Mouse (Mus musculus): ENCODE measurements around the gene Fam222a.
A peak's percentile ranks its signal among the peaks of the same experiment; 100 is the strongest.

Fam222a gene

DNA sequence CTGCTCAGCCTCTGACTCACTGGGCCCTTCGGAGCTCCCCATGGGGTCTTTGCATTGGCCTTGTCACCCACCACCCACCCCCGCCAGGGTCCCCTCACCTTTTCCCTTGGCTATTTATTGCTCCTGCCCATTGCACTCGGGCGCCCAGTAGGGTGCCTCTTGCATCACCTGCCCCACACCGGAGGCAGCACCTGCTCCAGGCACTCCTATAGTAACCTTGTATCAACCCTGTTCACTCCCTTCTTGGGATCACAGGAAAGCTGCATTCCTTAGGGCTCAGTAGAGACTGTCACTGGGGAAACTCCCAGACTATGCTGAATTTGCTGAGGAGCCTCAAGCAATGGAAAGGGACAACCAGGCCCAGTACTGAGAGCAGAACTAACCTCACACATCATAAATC, 6.9 kb upstream of the Fam222a start:
- DNase-seq: no peak

DNA sequence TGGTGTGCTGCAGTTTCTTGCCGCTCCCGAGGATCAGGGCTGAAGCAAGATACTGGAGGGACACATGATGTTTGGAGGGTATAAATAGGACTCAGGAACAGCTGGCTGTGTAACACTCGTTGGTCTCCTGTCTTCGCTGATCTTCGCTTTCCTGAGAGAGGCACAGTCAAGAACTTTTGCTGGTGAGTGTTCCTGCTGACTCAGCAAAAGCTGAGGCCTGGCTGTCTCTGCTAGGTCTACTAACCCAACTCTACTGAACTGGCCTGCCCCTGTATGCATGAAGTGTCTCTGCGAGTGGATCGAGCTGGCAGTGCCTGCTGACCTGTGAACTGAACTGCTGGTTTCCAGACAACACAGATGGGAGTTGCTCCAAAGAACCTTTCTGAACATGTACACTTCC, 3.8 kb upstream of the Fam222a start:
- DNase-seq: no peak

DNA sequence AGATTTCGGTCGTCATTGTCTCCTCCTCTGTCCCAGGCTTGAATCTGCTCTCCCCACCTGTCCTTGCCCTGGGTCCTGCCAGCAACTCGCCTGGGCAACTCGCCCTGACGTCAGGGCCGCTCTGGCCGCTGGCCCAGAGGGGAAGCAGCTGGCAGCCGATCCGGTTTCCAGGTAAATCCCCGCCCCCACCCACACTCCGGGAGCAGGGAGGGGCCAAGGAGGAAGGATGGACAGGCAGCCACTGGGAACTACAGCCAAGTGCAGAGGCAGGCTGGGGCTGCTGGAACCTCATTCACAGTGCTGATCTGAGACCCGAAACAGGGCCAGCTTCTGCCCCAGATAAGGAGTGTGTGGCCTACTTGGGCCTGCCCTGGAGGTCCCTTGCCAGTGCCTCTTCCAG, 2.5 kb upstream of the Fam222a start:
- DNase-seq: peak; percentile 94

- DNase-seq: no peak
Observed at GRCm38 (mm10) chr5:114565751-114566150, 2.1 kb upstream of the Fam222a start.

- no peak for DNase-seq
Observed at GRCm38 (mm10) chr5:114566461-114566860, 1.4 kb upstream of the Fam222a start.

GRCm38 (mm10) chr5:114567075-114567517, 720 bp upstream of the Fam222a start:
- peak; percentile 100 for DNase-seq

GRCm38 (mm10) chr5:114568818-114569217, 1.0 kb downstream of the Fam222a start:
- no peak for DNase-seq

DNA sequence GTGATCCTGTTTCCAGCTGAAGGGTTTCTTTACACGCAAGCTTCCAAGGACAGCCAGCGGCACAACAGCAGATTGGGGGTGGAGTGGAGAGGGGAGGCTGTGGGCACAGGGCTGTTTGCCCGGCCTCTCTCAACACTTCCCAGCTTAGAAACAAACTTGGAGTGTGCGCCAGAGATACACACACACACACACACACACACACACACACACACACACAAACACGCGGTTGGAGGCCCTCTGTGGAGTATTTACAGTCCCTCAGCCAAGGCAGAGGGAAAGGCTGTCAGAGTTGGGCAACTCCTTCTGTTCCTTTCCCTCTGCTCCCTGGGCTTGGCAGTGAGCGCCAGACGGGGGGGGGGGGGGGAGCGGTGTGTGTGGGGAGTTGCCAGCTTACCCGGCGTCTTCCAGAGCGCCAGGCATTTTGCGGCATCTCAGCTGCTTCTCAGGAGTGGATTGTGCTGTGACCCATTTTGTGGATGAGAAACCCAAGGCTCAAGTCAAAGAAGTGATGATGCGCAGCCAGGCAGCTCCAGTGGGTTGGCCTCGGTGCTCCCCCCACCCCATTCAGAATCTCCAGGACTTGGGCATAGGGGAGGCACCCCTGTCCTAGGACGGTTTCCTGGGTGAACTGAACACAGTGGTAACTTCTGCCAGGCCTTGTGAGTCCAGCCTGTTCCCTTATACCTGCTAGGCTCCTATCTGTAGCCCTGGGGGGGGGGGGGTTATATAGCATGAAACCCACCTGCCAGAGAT, 2.3 kb downstream of the Fam222a start:
- peak; percentile 97 for DNase-seq

DNA sequence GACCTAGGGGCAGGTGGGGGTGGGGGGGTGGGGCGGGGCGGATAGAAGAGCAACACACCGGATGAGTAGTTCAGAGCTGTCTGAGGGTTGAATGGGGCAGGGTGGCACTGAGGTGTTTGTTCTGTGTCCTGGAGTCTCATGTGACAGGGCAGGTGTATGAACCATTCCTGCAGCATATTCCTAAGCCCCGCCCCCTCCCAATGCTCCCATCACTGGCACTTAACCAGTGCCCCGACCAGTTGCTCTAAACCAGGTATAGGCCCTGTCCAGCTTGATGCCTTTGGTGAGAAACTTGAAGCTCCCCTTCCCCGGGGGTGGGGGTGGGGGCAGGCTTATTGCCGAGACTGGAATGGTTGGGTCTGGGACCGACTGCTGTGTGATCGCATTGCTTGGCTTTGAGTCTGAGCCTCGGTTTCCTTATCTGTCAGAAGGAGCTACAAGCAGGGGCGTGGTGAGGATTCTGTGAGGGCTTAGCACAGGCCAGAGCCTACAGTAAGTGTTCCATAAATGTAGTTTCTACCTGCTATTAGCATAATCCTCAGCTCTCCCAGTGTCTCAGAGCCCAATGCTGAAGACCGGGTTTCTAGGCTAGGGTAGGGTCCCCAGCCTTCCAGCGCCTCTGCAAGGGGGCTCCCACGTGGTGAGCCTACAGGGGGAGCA, 3.1 kb downstream of the Fam222a start:
- DNase-seq: no peak

DNA sequence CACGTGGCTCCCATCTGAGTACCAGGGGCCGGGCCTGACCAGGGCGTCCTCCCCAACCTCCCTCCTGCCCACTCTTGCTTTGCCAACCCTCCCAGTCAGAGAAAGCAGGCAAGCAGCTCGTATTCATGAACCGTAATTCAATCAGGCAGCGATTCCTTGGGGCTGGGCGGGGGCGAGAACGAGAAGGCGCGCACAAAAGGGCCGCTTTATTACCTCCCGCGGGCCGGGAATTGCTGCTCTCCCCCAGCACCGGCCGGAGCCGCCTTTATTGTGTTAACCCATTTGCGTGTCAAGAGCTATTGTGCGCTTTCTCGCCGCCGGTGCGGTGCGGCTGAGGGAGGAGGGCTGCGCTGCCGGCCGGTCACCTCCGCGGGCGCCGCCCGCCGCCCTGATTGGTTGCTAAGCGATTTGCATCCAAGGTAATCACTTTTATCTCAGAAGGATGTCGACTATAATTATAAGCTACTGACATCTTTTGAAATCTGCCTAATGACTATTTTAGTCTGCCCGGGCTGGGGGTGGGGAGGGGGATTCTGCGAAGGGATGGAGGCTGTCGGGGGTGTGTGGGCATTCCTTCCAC, 3.7 kb downstream of the Fam222a start:
- no peak for DNase-seq

DNA sequence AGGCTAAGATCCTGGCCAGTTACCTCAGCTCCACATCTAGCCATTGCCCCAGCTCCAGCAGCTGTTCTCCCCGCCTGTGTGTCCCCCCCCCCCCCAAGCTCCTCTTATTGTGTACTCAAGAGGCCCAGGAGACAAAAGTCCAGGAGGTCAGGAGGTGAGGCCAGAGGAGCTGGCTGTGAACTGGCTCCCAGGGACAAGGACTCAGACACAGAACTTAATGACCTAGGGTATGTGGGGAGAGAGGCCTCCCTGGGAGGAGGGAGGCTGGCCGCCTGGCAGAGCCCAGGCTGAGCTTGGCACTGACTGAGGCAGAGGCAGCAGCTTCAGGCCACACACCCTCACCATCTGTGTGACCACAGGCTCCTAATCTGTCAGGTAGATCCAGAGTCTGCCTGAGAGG, 5.2 kb downstream of the Fam222a start:
- no peak for DNase-seq

- DNase-seq: no peak
Observed at GRCm38 (mm10) chr5:114573920-114574628, 6.3 kb downstream of the Fam222a start.

DNA sequence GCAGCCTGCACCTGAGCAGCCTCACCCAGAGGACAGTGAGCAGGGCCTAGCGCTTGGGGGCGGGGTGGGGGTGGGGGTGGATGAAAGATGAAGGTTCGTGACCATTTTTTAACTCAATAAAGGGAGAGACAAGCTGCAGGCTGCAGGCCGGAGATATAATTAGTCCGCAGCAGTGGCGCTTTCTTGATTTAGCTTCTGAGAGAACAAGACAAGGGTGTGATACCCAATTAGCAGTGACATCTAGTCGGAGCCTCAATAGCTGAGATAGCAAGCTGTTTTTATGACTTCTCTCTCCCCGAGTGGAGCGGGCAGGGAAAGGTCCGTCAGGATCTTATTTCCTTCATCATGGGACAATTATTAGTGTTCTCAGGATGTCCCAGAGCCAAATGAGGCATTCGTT, 7.2 kb downstream of the Fam222a start:
- no peak for DNase-seq

DNA sequence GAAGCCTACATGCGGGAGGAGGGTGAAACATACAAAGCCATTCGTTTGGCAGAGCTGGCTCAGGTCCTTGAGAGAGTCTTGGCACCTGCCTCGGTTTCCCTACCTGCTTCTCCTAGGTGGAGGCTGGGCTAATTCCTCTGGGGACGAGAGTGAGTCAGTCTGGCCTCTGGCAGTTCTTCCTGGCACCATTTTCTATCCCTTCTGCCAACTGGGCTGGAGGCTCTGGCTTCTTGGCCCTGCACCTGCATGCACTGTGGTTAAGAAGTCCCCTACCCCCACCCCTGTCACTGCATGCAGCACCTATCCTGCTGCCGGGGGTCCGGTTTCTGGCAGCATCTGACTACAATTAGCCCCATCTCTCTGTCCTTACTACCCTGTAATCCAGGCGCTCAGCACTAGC, 7.7 kb downstream of the Fam222a start:
- DNase-seq: peak; percentile 93

DNA sequence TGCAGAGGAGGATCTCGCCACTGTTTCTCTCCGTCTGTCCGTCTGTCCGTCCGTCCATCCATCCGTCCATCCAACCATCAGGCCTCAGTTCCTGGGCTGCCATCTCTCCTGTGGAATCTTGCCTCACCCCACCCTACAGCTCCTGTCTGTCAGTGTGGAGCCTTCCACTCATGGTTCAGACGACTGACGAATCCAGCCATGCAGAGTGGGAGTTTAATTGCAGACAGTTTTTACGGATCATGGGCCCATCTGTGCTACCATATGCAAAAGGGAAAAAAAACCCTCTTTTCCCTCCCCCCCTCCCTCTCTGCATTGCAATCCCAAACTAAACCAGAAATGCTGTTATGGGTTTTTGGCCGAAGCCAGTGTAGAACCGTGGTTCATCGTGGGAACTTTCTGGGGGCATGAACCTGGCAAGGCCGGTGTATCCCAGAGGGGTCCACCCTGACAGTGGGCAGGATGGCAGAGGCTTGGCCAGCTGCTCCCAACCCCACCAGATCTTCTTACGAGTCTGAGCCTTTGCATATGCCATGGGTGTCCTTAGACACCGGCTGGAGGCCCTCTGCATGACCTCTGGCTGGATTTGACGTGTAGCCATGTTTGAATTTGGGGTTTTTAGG, 8.3 kb downstream of the Fam222a start:
- no peak for DNase-seq

GRCm38 (mm10) chr5:114578361-114578760, 10.5 kb downstream of the Fam222a start:
- DNase-seq: no peak

DNA sequence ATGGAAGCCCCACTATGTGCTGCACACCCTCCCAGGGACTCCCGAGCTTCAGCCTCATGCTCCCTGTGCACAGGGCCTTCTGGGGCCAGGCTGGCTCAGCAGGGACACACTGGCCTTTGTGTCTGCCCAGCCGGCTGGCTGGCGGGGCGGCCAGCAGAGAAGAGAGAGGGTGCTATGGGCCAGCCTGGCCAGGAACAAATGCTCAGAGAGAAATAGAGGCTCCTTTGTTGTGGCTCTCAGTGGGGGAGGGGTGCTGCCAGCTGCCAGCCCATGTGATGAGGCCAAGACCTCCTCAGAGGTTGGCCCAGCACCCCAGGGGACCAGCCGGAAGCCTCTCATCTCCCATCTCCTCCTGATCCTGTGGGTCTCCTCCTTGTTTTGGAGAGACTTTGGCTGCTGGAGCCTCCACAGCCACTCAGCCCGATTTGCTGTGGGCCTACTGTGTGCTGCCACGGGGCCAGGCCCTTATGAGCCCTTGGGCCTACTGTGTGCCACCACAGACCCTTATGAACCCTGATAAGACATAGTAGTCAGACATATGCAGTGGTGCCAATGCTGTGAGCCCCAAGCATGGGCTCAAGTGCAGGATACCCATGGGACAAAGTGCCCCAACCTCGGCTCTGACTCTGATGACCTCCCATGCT, 12.0 kb downstream of the Fam222a start:
- no peak for DNase-seq

- DNase-seq: no peak
Observed at GRCm38 (mm10) chr5:114581486-114581885, 13.7 kb downstream of the Fam222a start.

GRCm38 (mm10) chr5:114583046-114583445, 15.2 kb downstream of the Fam222a start:
- DNase-seq: no peak

GRCm38 (mm10) chr5:114583490-114584175, 15.8 kb downstream of the Fam222a start:
- DNase-seq: no peak

DNA sequence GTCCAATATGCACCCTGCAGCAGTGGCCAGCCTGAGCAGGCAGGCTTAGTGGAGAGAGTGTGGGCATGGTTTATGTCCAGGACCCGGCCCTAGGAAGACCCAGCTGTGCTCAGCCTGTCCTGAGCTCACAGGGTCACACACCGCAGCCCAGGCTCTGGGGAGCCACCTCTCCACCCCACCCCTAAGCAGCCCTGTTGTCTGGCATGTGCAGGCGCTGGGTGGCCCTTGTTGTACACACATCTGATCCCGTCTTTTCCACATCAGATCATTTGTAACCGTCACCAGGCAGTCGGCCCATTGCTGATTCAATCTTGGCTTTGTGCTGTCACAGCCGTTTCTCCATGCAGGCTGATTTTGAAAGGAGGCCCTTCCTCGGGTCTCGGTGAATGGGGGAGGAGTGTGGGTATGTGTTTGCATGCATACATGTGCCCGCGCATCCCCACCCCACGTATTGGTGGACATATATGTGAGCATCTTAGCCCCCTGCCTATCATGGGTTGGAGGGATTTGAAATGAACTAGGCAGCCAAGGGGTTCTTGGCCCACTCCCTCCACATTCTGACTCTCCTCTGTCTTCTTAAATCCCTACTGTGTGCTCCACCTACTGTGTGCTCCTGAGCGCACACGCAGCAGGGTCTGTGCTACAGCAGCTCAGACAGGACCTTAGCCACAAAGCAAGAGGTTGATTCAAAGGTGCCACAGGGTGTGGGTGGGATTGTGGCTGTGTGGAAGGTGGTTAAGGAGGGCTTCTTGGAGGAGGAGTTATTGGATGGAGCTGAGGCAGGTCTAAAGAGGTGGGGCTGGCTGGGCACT, 16.7 kb downstream of the Fam222a start:
- DNase-seq: no peak

Data from heart, adult 11 months (tissue).